Mouse (Mus musculus): Measurements from ENCODE around the gene Nudt1.

DNA sequence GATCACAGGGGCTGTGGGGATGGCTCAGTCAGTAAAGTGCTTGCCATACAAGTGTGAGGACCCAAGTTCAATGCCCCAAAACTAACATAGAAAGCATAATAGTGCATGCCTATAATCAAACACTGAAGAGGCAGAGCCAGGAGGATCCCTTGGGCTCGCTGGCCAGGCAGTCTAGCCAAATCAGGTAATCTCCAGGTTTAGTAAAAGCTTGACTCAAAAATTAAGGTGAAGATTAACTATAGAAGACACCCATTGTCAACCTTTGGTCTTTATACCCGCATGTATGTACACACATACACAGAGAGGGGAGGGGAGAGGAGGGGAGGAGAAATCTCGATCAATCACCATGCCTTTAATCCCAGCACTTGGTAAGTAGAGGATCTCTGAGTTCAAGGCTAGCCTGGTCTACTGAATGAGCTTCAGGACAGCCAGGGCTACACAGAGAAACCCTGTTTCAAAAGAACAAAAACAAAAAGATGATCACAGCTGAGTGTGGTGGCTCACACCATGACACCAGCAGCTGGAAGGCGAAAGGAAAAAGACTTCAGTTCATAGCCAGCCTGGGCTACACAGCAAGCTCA lies 53.9 kb downstream of the Nudt1 start:
- TF ChIP-seq CTCF (IDR thresholded peaks at IDR 0.05; ENCODE audit: control insufficient read depth, insufficient read depth, low read length) (no peak), POLR2A (IDR thresholded peaks at IDR 0.05; ENCODE audit: borderline replicate concordance, control insufficient read depth, low read depth, low read length) (no peak)
